In the genomic region with DNA sequence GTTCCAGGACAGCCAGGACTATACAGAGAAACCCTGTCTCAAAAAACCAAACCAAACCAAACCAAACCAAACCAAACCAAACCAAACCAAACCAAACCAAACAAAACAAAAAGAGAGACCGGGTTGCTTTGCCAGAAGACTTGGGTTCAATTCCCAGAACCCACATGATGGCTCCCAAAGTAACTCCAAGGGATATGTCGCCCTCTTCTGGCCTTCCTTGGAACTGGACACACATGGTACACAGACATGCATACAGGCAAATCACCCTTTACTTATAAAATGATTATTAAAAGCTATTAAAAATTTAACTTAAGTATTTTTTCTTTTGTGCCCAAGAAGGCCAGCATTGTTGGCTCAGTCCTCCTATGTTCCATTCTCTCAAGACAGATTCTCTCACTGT, we compare ENCODE assay signal across 11 mouse cellular contexts. TPM values are rescaled to one million over a fixed set of nuclear protein-coding genes. Genes with fewer than 3 reads are reported as not detected.
DNase-seq lines count a peak whose midpoint lies in the region; ATAC-seq and TF ChIP-seq lines count a peak whose summit lies in the region.
"Had no signal": no experiment of that assay in that cellular context is flagged by ENCODE, and none has a peak within 500 bp of the region (broad histone marks: within the 10 kb centered on the region; RNA-seq: fewer than 3 reads in every experiment).

No protein-coding gene starts in this region.

- no peak for DNase-seq in kidney, postnatal 0 days (ENCODE audit: low spot score)
- no peak for DNase-seq in CH12.LX (ENCODE audit: extremely low read depth)
- peak; percentile 78 for DNase-seq in MEL (ENCODE audit: low read depth, low spot score)
- peak; percentile 27 for DNase-seq in lung, postnatal 14 days
- DNase-seq in right cerebral cortex, postnatal 25 days = no peak
- DNase-seq: cerebellum, adult 18-20 months; right cerebral cortex, postnatal 4 days had no signal

- no peak for TF ChIP-seq EP300 in CH12.LX (IDR thresholded peaks at IDR 0.05; ENCODE audit: low read length)
- TF ChIP-seq EP300 in MEL (IDR thresholded peaks at IDR 0.05; ENCODE audit: low read depth in 1 of 2, low read length in 2 of 2) = no peak

- TF ChIP-seq POLR2A in CH12.LX (IDR thresholded peaks at IDR 0.05; ENCODE audit: low read depth, low read length) = no peak
- no peak for TF ChIP-seq POLR2A in MEL (IDR thresholded peaks at IDR 0.05; ENCODE audit: control insufficient read depth in 1 of 2, insufficient read depth in 1 of 2, low read depth in 1 of 2, low read length in 2 of 2, poor library complexity in 1 of 2)

- WGBS in kidney, postnatal 0 days = 49% methylated on average over 2 of the region's 2 CpGs
- WGBS in kidney, embryonic 15.5 days = 65% methylated on average over 2 of the region's 2 CpGs

- ATAC-seq in kidney, postnatal 0 days (replicated peaks; ENCODE audit: low FRiP score, low read depth) = no peak
- no peak for ATAC-seq in kidney, embryonic 15.5 days (replicated peaks; ENCODE audit: low FRiP score)
- ATAC-seq in granulocyte monocyte progenitor cell, adult 5-6 weeks (replicated peaks; ENCODE audit: poor library complexity, severe bottlenecking) = no peak

- H3K36me3 ChIP-seq in kidney, postnatal 0 days (ENCODE audit: insufficient read depth, low read length) = no peaks in the 10 kb centered on the region
- no peaks in the 10 kb centered on the region for H3K36me3 ChIP-seq in kidney, embryonic 15.5 days
- H3K36me3 ChIP-seq in CH12.LX (replicated peaks in 1 of 2; ENCODE audit: control insufficient read depth in 1 of 2, insufficient read depth in 1 of 2, low read length in 1 of 2) = no peaks in the 10 kb centered on the region
- peaks cover 0 to 15% of the 10 kb centered on the region in 2 experiments; a peak in 2 of 4 replicates for H3K36me3 ChIP-seq in MEL (ENCODE audit: control insufficient read depth in 1 of 2, insufficient read depth in 2 of 2, low read length in 2 of 2)
- H3K36me3 ChIP-seq: embryonic facial prominence, embryonic 15.5 days; lung, embryonic 15.5 days had no signal

- no peaks in the 10 kb centered on the region for H3K9me3 ChIP-seq in kidney, postnatal 0 days (replicated peaks; ENCODE audit: low read length)
- no peaks in the 10 kb centered on the region for H3K9me3 ChIP-seq in kidney, embryonic 15.5 days (replicated peaks)
- H3K9me3 ChIP-seq in CH12.LX (replicated peaks; ENCODE audit: low read length) (no peaks in the 10 kb centered on the region), MEL (replicated peaks; ENCODE audit: insufficient read depth, low read length) (no peaks in the 10 kb centered on the region)
- H3K9me3 ChIP-seq: embryonic facial prominence, embryonic 15.5 days; lung, embryonic 15.5 days had no signal

- no peaks in the 10 kb centered on the region for H3K4me1 ChIP-seq in kidney, postnatal 0 days (replicated peaks; ENCODE audit: insufficient read depth, low read length)
- no peaks in the 10 kb centered on the region for H3K4me1 ChIP-seq in kidney, embryonic 15.5 days
- H3K4me1 ChIP-seq in CH12.LX (ENCODE audit: control insufficient read depth in 1 of 2, insufficient read depth in 2 of 2) = peaks cover 0 to 4% of the 10 kb centered on the region in 2 experiments; a peak in 1 of 4 replicates
- peaks cover 5 to 15% of the 10 kb centered on the region in 2 experiments for H3K4me1 ChIP-seq in MEL (ENCODE audit: control insufficient read depth in 1 of 2, insufficient read depth in 2 of 2, low read length in 2 of 2)
- H3K4me1 ChIP-seq: embryonic facial prominence, embryonic 15.5 days had no signal

- dilution Hi-C loops in CH12.LX (cut with MboI; ENCODE audit: extremely low pct_ligation_motif_present, extremely low pct_unique_long_range_greater_than_20kb, low sequenced_read_pairs) = no loop called here

- TF ChIP-seq RAD21 in CH12.LX (IDR thresholded peaks at IDR 0.05; ENCODE audit: low read depth, low read length) (peak; percentile 29), MEL (IDR thresholded peaks at IDR 0.05; ENCODE audit: low read depth, low read length) (peak; percentile 72)

- H3K79me2 ChIP-seq in CH12.LX (replicated peaks; ENCODE audit: control insufficient read depth, extremely low read depth, insufficient read depth, poor library complexity, severe bottlenecking) (no peaks in the 10 kb centered on the region), MEL (ENCODE audit: control insufficient read depth, insufficient read depth, low read length, poor library complexity) (no peaks in the 10 kb centered on the region; the same call in 1 of the 2 replicates)

- peaks cover 3% of the 10 kb centered on the region; the same call in 1 of the 2 replicates for H3K27me3 ChIP-seq in kidney, postnatal 0 days (ENCODE audit: insufficient read depth, low read length)
- H3K27me3 ChIP-seq in kidney, embryonic 15.5 days = peaks cover 12% of the 10 kb centered on the region; the same call in 1 of the 2 replicates
- H3K27me3 ChIP-seq in CH12.LX (replicated peaks) (no peaks in the 10 kb centered on the region), MEL (ENCODE audit: control insufficient read depth in 1 of 2, insufficient read depth in 2 of 2, low read length in 2 of 2) (no peaks in the 10 kb centered on the region; a peak in 1 of 4 replicates)
- H3K27me3 ChIP-seq: embryonic facial prominence, embryonic 15.5 days; lung, embryonic 15.5 days had no signal

- no peak overlapping the region for H3K9ac ChIP-seq in kidney, postnatal 0 days (ENCODE audit: low read depth, low read length)
- no peak overlapping the region for H3K9ac ChIP-seq in kidney, embryonic 15.5 days
- H3K9ac ChIP-seq in CH12.LX (ENCODE audit: insufficient read depth, low read depth) (no peak overlapping the region), MEL (ENCODE audit: control insufficient read depth, low read depth, low read length, poor library complexity, severe bottlenecking) (no peak overlapping the region)
- H3K9ac ChIP-seq: embryonic facial prominence, embryonic 15.5 days; lung, embryonic 15.5 days had no signal

- peak; percentile 39; the same call in 1 of the 2 replicates for TF ChIP-seq CTCF in kidney, postnatal 0 days (IDR thresholded peaks at IDR 0.05; ENCODE audit: low read depth)
- TF ChIP-seq CTCF in CH12.LX (conservative IDR thresholded peaks at IDR 0.05 in 1 of 2, IDR thresholded peaks at IDR 0.05 in 1 of 2; ENCODE audit: low read depth in 2 of 2, low read length in 2 of 2) (peak in 1 of 2 experiments; percentile 43; a peak in 2 of 4 replicates), MEL (IDR thresholded peaks at IDR 0.05 in 2 of 3, conservative IDR thresholded peaks at IDR 0.05 in 1 of 3; ENCODE audit: control insufficient read depth in 1 of 3, insufficient read depth in 1 of 3, low read depth in 2 of 3, low read length in 3 of 3, poor library complexity in 1 of 3, severe bottlenecking in 1 of 3) (peak; percentile 72 to 78 (median 76))

- H3K4me3 ChIP-seq in kidney, postnatal 0 days (replicated peaks; ENCODE audit: low read depth, low read length) = no peak overlapping the region
- no peak overlapping the region for H3K4me3 ChIP-seq in kidney, embryonic 15.5 days (replicated peaks)
- H3K4me3 ChIP-seq in CH12.LX (replicated peaks in 1 of 3; ENCODE audit: low read depth in 2 of 3, low read length in 2 of 3, poor library complexity in 1 of 3) (no peak overlapping the region), MEL (ENCODE audit: control insufficient read depth in 1 of 2, insufficient read depth in 1 of 2, low read depth in 2 of 2, low read length in 2 of 2) (no peak overlapping the region)
- H3K4me3 ChIP-seq: embryonic facial prominence, embryonic 15.5 days; lung, embryonic 15.5 days had no signal

- in situ Hi-C loops in CH12.LX (cut with MboI; ENCODE audit: low pct_ligation_motif_present, low pct_unique_long_range_greater_than_20kb, low sequenced_read_pairs) = no loop called here

- H3K27ac ChIP-seq in kidney, postnatal 0 days = no peak overlapping the region
- H3K27ac ChIP-seq in kidney, embryonic 15.5 days = no peak overlapping the region
- H3K27ac ChIP-seq in CH12.LX (ENCODE audit: insufficient read depth, low read depth) = no peak overlapping the region
- no peak overlapping the region for H3K27ac ChIP-seq in MEL (ENCODE audit: control insufficient read depth, low read depth, low read length)
- H3K27ac ChIP-seq: embryonic facial prominence, embryonic 15.5 days; lung, embryonic 15.5 days had no signal

- H3K4me2 ChIP-seq in kidney, postnatal 0 days (ENCODE audit: low read length) = no peak overlapping the region
- no peak overlapping the region for H3K4me2 ChIP-seq in kidney, embryonic 15.5 days
- H3K4me2 ChIP-seq in CH12.LX (ENCODE audit: insufficient read depth, low read depth, poor library complexity, severe bottlenecking) = no peak overlapping the region
- H3K4me2 ChIP-seq: embryonic facial prominence, embryonic 15.5 days; lung, embryonic 15.5 days had no signal

RNA-seq across cellular contexts. Expression of a gene that starts 13.3 kb away (rescaled TPM):
- polyA plus RNA-seq in kidney, postnatal 0 days (2015; fragmentation: Nextera tagmentation; extraction: Ambion mirVana) = 125 and 131 TPM in 2 replicates
- 159 and 167 TPM in 2 replicates for polyA plus RNA-seq in kidney, embryonic 15.5 days (2015; fragmentation: Nextera tagmentation; extraction: Ambion mirVana)
- 38.2 and 48.9 TPM in 2 replicates for total RNA-seq in CH12.LX (2012; rRNA removed)
- total RNA-seq in CH12.LX (2014; rRNA removed) = 57.3 and 63.8 TPM in 2 replicates
- polyA plus RNA-seq in CH12.LX (2012; ENCODE audit: insufficient read length, low read depth) = 70.0 and 82.0 TPM in 2 replicates
- 127 and 134 TPM in 2 replicates for total RNA-seq in MEL (2012; rRNA removed)
- polyA plus RNA-seq in MEL (2012; ENCODE audit: insufficient read depth in 1 of 2, insufficient read length in 2 of 2, low read depth in 1 of 2, low replicate concordance in 2 of 2, missing spikeins in 1 of 2) = 100 to 1,000 TPM; 200 to 295 TPM
- total RNA-seq in granulocyte monocyte progenitor cell, adult 5-6 weeks (2014; fragmentation: Nextera tagmentation) = 69.4 and 83.7 TPM in 2 replicates
- 155 and 165 TPM in 2 replicates for total RNA-seq in granulocyte monocyte progenitor cell, adult 5-6 weeks (2017)

RNA-seq across cellular contexts. Expression of a gene that starts 13.4 kb away (rescaled TPM):
- 4.8 and 5.2 TPM in 2 replicates for polyA plus RNA-seq in kidney, postnatal 0 days (2015; fragmentation: Nextera tagmentation; extraction: Ambion mirVana)
- polyA plus RNA-seq in kidney, embryonic 15.5 days (2015; fragmentation: Nextera tagmentation; extraction: Ambion mirVana) = 5.7 TPM in 2 replicates
- 6.1 and 6.2 TPM in 2 replicates for total RNA-seq in CH12.LX (2012; rRNA removed)
- 9.1 and 10.3 TPM in 2 replicates for total RNA-seq in CH12.LX (2014; rRNA removed)
- 8.6 and 13.3 TPM in 2 replicates for polyA plus RNA-seq in CH12.LX (2012; ENCODE audit: insufficient read length, low read depth)
- total RNA-seq in MEL (2012; rRNA removed) = 10.0 and 10.2 TPM in 2 replicates
- polyA plus RNA-seq in MEL (2012; ENCODE audit: insufficient read depth in 1 of 2, insufficient read length in 2 of 2, low read depth in 1 of 2, low replicate concordance in 2 of 2, missing spikeins in 1 of 2) = 10 to 100 TPM in 1 of 2 experiments, not detected in 1; 17.0 TPM
- total RNA-seq in granulocyte monocyte progenitor cell, adult 5-6 weeks (2014; fragmentation: Nextera tagmentation) = 9.2 and 14.5 TPM in 2 replicates
- 19.7 and 24.1 TPM in 2 replicates for total RNA-seq in granulocyte monocyte progenitor cell, adult 5-6 weeks (2017)

RNA-seq across cellular contexts. Expression of a gene that starts 28.9 kb away (rescaled TPM):
- 527 and 613 TPM in 2 replicates for polyA plus RNA-seq in kidney, postnatal 0 days (2015; fragmentation: Nextera tagmentation; extraction: Ambion mirVana)
- polyA plus RNA-seq in kidney, embryonic 15.5 days (2015; fragmentation: Nextera tagmentation; extraction: Ambion mirVana) = 426 and 524 TPM in 2 replicates
- 2,800 and 2,905 TPM in 2 replicates for total RNA-seq in CH12.LX (2012; rRNA removed)
- 2,352 and 2,700 TPM in 2 replicates for total RNA-seq in CH12.LX (2014; rRNA removed)
- 869 and 1,197 TPM in 2 replicates for polyA plus RNA-seq in CH12.LX (2012; ENCODE audit: insufficient read length, low read depth)
- 6,735 and 6,935 TPM in 2 replicates for total RNA-seq in MEL (2012; rRNA removed)
- 1,000 to 10,000 TPM in 1 of 2 experiments, not detected in 1; 1,673 TPM for polyA plus RNA-seq in MEL (2012; ENCODE audit: insufficient read depth in 1 of 2, insufficient read length in 2 of 2, low read depth in 1 of 2, low replicate concordance in 2 of 2, missing spikeins in 1 of 2)
- 2,214 and 2,262 TPM in 2 replicates for total RNA-seq in granulocyte monocyte progenitor cell, adult 5-6 weeks (2014; fragmentation: Nextera tagmentation)
- total RNA-seq in granulocyte monocyte progenitor cell, adult 5-6 weeks (2017) = 3,336 and 5,531 TPM in 2 replicates

RNA-seq across cellular contexts. Expression of a gene that starts 30.9 kb away (rescaled TPM):
- 0.47 and 0.79 TPM in 2 replicates for polyA plus RNA-seq in kidney, postnatal 0 days (2015; fragmentation: Nextera tagmentation; extraction: Ambion mirVana)
- 1.1 TPM in 2 replicates for polyA plus RNA-seq in kidney, embryonic 15.5 days (2015; fragmentation: Nextera tagmentation; extraction: Ambion mirVana)
- total RNA-seq in CH12.LX (2012; rRNA removed) (16.2 and 23.2 TPM in 2 replicates), CH12.LX (2014; rRNA removed) (32.9 and 38.1 TPM in 2 replicates), MEL (2012; rRNA removed) (134 and 137 TPM in 2 replicates)
- polyA plus RNA-seq in CH12.LX (2012; ENCODE audit: insufficient read length, low read depth) (53.4 and 69.0 TPM in 2 replicates), MEL (2012; ENCODE audit: insufficient read depth in 1 of 2, insufficient read length in 2 of 2, low read depth in 1 of 2, low replicate concordance in 2 of 2, missing spikeins in 1 of 2) (100 to 1,000 TPM; 291 to 327 TPM)
- 47.3 and 62.5 TPM in 2 replicates for total RNA-seq in granulocyte monocyte progenitor cell, adult 5-6 weeks (2014; fragmentation: Nextera tagmentation)
- 62.3 and 64.4 TPM in 2 replicates for total RNA-seq in granulocyte monocyte progenitor cell, adult 5-6 weeks (2017)

Comparison
In these comparisons a context has a peak if more than half of its experiments do, and no peak if none do; other contexts are left out.
1. DNase-seq: peak in MEL (single experiment) and lung, postnatal 14 days (single experiment); none in kidney, postnatal 0 days (single experiment), CH12.LX (single experiment) and right cerebral cortex, postnatal 25 days (single experiment).